Mouse (Mus musculus) adrenal gland, postnatal 36 days (tissue): ENCODE data around the gene Dhrs7c. TPM values are rescaled to one million over a fixed set of nuclear protein-coding genes. Genes with fewer than 3 reads are reported as not detected.
A peak's percentile ranks its signal among the peaks of the same experiment; 100 is the strongest.

Experiments used
- DNase-seq, 2 experiments: peaks; one replicate each; pipeline ENCODE4 v3.0.0; 2021; ENCODE audit warnings: mixed read lengths in 1 of 2
- long read RNA-seq, 2 experiments: library from polyadenylated mRNA; stranded (forward); transcript quantifications; one replicate each; pipeline ENCODE4 v2.0.0; 2021; ENCODE audit warnings: borderline sequencing depth in 2 of 2
- total RNA-seq, 2 experiments: library from RNA; stranded (reverse); gene quantifications; 2 replicates each; pipeline ENCODE4 v1.2.3; 2021

Gene Dhrs7c
- not detected for total RNA-seq
- long read RNA-seq, experiment 1, partial matches to known transcripts: 0 of 1 reads
- long read RNA-seq, experiment 1, other reads (novel, unspliced or antisense): 0 of 1 reads
- long read RNA-seq, experiment 2: 0 reads

GRCm38 (mm10) chr11:67797931-67798330 lies at the start of gene Dhrs7c:
Dhrs7c (plus strand) TSS chr11:67798187.
- no peak for DNase-seq

DNA sequence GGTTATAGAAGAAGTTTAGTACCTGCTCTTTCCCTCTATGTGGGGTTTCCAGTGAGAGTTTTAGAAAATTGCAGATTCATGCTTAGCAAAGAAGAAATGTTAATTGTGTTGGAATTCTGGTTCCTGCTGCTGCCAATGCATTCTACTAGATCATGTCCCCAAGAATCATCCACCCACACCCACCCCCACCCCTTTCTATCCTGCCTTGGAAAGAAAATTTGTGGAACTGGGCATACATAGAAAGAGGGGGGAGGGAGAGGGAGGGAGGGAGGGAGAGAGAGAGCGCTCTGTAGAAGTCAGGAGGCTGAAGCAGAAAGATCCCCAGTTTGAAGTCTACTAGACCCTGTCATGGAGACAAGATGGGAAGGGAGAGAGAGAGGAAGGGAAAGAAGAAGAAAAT lies 41.7 kb upstream of the Dhrs7c start:
- DNase-seq: no peak

GRCm38 (mm10) chr11:67757373-67758167 lies 40.4 kb upstream of the Dhrs7c start:
- peak in 1 of 2 experiments; percentile 22 for DNase-seq

DNA sequence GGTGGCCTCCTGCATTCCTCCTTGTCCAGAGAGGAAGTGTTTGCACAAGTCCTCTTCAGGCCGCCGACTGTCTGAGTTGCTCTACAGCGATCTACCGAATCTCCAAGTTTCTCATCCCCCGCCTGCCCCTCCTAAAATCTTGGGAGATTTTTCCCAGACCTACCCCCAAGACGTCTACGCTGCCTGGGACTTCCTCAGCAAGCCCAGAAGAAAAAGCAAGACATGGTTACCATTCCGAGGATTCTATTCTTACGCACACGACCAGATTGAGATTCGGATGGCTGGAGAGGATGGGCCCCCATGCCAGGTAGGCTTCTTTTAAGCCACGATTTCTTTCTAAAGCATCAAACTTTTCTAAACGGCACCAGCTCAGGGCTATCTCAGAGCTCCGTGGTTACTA lies 26.9 kb upstream of the Dhrs7c start, which contains the start of gene Glp2r:
TSS of gene Glp2r (minus strand) at position 101 of the 400 bp plus-strand sequence.
- no peak for DNase-seq

- DNase-seq: no peak
These were observed 26.3 kb upstream of the Dhrs7c start for GRCm38 (mm10) chr11:67771691-67772090.

DNA sequence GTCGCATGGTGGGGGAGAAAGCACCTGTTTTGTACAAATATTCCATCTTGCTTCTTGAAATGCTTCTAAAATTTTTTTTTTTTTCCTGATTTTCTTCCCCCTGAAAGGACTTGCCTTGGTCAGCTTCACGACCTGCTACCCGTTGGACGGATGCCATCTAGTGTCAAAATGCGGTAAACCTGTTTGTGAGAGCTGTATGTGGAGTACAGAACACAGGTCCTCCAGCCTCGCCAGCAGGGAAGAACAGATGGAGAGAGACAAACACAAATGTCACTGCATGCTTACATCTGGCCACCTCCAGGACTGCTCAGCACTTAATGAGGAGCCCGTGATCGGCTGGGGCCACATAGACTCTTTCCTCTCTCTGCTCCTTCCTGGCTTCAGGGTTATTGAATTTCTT lies 25.4 kb upstream of the Dhrs7c start:
- peak; percentile 50 to 61 for DNase-seq

GRCm38 (mm10) chr11:67774379-67774778 lies 23.6 kb upstream of the Dhrs7c start, which contains the start of gene Gsg1l2:
Gsg1l2 (plus strand) TSS chr11:67774608.
- DNase-seq: no peak

GRCm38 (mm10) chr11:67790182-67790581 lies 7.8 kb upstream of the Dhrs7c start:
- no peak for DNase-seq

- no peak for DNase-seq
These were observed 2.2 kb downstream of the Dhrs7c start for GRCm38 (mm10) chr11:67800130-67800723.

- no peak for DNase-seq
These were observed 3.2 kb downstream of the Dhrs7c start for GRCm38 (mm10) chr11:67801169-67801568.

DNA sequence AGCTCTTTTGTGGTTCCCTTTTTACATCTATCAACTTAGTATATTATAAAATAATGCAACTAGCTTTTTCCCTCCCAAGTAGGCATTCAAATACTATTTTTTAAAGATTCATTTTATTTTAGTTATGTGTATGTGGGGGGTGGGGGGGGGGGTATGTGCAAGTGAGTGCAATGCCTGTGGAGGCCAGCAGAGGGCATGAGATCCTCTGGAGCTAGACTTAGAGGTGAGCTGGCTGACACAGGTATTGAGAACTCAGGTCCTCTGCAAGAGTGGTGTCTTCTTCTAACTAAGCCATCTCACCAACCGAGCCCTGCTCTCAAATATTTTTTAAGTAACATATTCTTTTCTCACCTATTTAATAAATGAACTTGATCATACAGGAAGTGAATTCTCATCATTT lies 7.6 kb downstream of the Dhrs7c start:
- DNase-seq: no peak

DNA sequence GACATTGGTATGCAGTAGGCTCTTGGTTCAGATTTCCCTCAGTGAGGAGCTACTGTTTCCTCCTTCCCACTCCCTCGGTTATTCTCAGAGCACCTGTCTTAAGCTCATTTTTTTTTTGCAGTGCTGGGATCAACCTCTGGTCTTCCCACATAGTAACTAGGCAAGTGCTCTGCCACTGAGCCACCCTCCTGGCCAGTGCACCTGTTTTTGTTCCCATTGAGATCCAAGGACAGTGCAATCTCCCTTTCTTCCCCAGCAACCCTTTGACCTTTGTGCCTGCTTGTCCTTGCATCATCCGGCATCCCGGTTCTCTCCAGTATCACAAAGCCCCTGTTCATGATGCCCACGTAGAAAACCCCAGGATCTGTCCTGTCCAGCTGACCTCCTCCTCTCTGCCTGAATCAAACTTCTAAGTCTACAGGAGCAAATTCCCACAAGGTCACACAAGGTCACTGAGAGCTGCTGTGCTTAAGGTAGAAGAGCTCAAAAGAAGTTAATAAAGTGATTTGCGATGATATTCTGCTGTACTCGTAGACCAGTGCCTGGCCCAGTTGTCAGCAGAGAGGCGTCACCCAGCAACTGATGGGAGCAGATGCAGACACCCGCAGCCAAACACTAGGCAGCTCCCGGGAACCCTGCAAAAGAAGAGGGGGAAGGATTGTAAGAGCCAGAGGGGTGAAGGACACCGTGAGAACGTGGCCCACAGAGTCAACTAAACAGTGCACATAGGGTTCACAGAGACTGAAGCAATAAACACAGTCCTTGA lies 9.0 kb downstream of the Dhrs7c start:
- no peak for DNase-seq

GRCm38 (mm10) chr11:67808051-67808450 lies 10.1 kb downstream of the Dhrs7c start:
- no peak for DNase-seq

GRCm38 (mm10) chr11:67811535-67811934 lies 13.5 kb downstream of the Dhrs7c start:
- DNase-seq: peak; percentile 8 to 30

GRCm38 (mm10) chr11:67819604-67820003 lies 21.6 kb downstream of the Dhrs7c start:
- peak; percentile 12 to 17 for DNase-seq

DNA sequence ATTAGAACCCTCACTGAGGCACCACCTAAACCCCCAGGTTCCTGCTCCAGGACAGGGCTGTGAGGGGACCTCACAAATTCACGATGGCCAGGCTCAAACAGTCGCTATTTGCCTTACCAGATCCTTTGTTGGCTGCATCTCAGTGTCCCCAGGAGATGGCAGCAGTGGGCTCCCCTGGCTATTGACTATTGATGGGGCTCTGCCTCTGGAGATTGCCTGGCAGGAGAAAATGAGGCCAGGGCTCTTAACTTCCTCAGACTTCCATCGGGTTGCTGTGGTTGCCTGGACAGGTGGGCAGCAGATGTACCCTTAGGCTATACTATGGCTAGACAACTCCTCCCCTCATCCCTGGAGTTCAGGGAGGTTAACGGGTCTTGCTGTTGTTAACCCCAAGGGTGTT lies 22.2 kb downstream of the Dhrs7c start:
- peak; percentile 48 to 54 for DNase-seq

DNA sequence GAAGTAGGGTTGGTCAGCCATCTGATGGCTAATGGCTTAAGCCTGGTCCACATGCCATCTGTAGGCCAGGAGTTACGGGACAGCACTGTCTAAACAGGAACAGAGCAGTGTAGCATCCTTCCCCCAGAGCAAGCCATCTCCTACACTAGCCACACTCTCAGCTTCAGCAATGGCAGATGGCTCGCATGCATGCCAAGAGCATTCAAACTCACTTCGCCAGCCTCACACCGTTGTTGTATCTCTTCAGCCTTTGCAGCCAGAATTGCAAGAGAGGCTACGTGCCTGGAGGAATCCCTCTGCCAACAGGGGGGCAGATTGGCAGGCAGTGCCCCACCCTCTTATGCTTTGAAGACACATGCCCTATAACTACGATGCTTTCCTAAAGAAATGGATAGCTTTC lies 23.6 kb downstream of the Dhrs7c start:
- no peak for DNase-seq

DNA sequence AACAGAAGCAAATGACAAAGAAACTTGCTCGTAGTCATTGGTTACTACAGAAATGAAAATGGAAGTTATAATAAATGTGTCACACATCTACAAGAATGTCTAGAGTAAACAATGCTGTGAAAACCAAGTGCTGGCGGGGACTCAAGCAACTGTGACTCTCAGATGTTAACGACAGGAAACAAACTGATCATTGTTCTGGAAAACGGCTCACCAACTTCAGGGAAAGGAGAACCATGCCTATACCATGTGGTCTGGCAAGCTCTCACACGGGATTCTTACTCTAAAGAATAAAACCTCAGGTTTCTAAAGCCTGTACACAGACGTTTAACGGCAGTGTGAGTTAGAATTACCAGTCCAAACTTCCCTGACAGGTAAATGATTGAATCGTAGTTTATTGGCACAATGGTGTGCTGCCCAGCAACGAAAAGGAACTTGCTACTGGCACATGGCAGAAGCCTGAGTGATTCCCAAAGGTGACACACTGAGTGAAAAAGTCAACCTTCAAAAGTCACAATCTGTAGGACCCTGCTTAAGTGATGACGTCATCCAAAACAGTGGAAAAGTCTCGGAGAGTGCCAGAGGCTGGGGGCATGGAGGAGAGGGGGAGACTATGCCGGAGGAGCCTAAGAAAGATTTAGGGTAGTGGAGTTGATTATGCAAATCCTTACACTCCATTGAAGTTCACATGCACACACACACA lies 30.5 kb downstream of the Dhrs7c start:
- DNase-seq: no peak

GRCm38 (mm10) chr11:67829530-67829929 lies 31.5 kb downstream of the Dhrs7c start:
- no peak for DNase-seq

GRCm38 (mm10) chr11:67831820-67832219 lies 33.8 kb downstream of the Dhrs7c start:
- DNase-seq: no peak

- no peak for DNase-seq
These were observed 37.6 kb downstream of the Dhrs7c start for GRCm38 (mm10) chr11:67835408-67836078.
